Mouse (Mus musculus): ENCODE results near the gene Robo1. TPM values are rescaled to one million over a fixed set of nuclear protein-coding genes. Genes with fewer than 3 reads are reported as not detected.

Robo1 gene
- polyA plus RNA-seq, 1 experiment, result 11.6 TPM

- Histone ChIP-seq H3K36me3 (ENCODE audit: control insufficient read depth, insufficient read depth, low read length, poor library complexity, severe bottlenecking) (no peaks in the 10 kb centered on the region), H3K27ac (ENCODE audit: insufficient read depth, low read length) (no peak overlapping the region), H3K9ac (ENCODE audit: low read depth, poor library complexity, severe bottlenecking) (no peak overlapping the region), H3K9me3 (replicated peaks; ENCODE audit: control insufficient read depth, insufficient read depth, low read length, poor library complexity, severe bottlenecking) (no peaks in the 10 kb centered on the region), H3K4me1 (ENCODE audit: control insufficient read depth, insufficient read depth, low read length) (no peaks in the 10 kb centered on the region), H3K27me3 (ENCODE audit: control insufficient read depth, insufficient read depth, low read length, poor library complexity, severe bottlenecking) (peaks cover under 1% of the 10 kb centered on the region; the same call in 1 of the 2 replicates), H3K4me3 (ENCODE audit: low read depth, low read length) (no peak overlapping the region)
- TF ChIP-seq CTCF (IDR thresholded peaks at IDR 0.05; ENCODE audit: low read depth, low read length) (no peak), POLR2A (IDR thresholded peaks at IDR 0.05; ENCODE audit: insufficient read depth, low read length) (no peak)
Observed at GRCm38 (mm10) chr16:72670240-72671038, 362.3 kb downstream of the Robo1 start.

- Histone ChIP-seq H3K27ac (ENCODE audit: insufficient read depth, low read length) (no peak overlapping the region), H3K9me3 (replicated peaks; ENCODE audit: control insufficient read depth, insufficient read depth, low read length, poor library complexity, severe bottlenecking) (no peaks in the 10 kb centered on the region), H3K27me3 (ENCODE audit: control insufficient read depth, insufficient read depth, low read length, poor library complexity, severe bottlenecking) (no peaks in the 10 kb centered on the region), H3K4me1 (ENCODE audit: control insufficient read depth, insufficient read depth, low read length) (peaks cover 1% of the 10 kb centered on the region), H3K9ac (ENCODE audit: low read depth, poor library complexity, severe bottlenecking) (no peak overlapping the region), H3K36me3 (ENCODE audit: control insufficient read depth, insufficient read depth, low read length, poor library complexity, severe bottlenecking) (no peaks in the 10 kb centered on the region), H3K4me3 (ENCODE audit: low read depth, low read length) (no peak overlapping the region)
- TF ChIP-seq CTCF (IDR thresholded peaks at IDR 0.05; ENCODE audit: low read depth, low read length) (no peak), EP300 (IDR thresholded peaks at IDR 0.05; ENCODE audit: insufficient read depth, low read depth, low read length) (no peak), POLR2A (IDR thresholded peaks at IDR 0.05; ENCODE audit: insufficient read depth, low read length) (no peak)
Observed at GRCm38 (mm10) chr16:72677234-72677633, 369.1 kb downstream of the Robo1 start.

GRCm38 (mm10) chr16:72678450-72678849 is 370.3 kb downstream of the Robo1 start:
- Histone ChIP-seq H3K4me3 (ENCODE audit: low read depth, low read length) (no peak overlapping the region), H3K4me1 (ENCODE audit: control insufficient read depth, insufficient read depth, low read length) (peaks cover 1% of the 10 kb centered on the region), H3K9ac (ENCODE audit: low read depth, poor library complexity, severe bottlenecking) (no peak overlapping the region), H3K27me3 (ENCODE audit: control insufficient read depth, insufficient read depth, low read length, poor library complexity, severe bottlenecking) (no peaks in the 10 kb centered on the region), H3K9me3 (replicated peaks; ENCODE audit: control insufficient read depth, insufficient read depth, low read length, poor library complexity, severe bottlenecking) (no peaks in the 10 kb centered on the region), H3K27ac (ENCODE audit: insufficient read depth, low read length) (no peak overlapping the region), H3K36me3 (ENCODE audit: control insufficient read depth, insufficient read depth, low read length, poor library complexity, severe bottlenecking) (no peaks in the 10 kb centered on the region)
- TF ChIP-seq POLR2A (IDR thresholded peaks at IDR 0.05; ENCODE audit: insufficient read depth, low read length) (no peak), CTCF (IDR thresholded peaks at IDR 0.05; ENCODE audit: low read depth, low read length) (no peak), EP300 (IDR thresholded peaks at IDR 0.05; ENCODE audit: insufficient read depth, low read depth, low read length) (no peak)

GRCm38 (mm10) chr16:72678947-72679558 is 370.9 kb downstream of the Robo1 start:
- Histone ChIP-seq H3K27ac (ENCODE audit: insufficient read depth, low read length) (no peak overlapping the region), H3K27me3 (ENCODE audit: control insufficient read depth, insufficient read depth, low read length, poor library complexity, severe bottlenecking) (no peaks in the 10 kb centered on the region), H3K9ac (ENCODE audit: low read depth, poor library complexity, severe bottlenecking) (no peak overlapping the region), H3K4me1 (ENCODE audit: control insufficient read depth, insufficient read depth, low read length) (peaks cover 1% of the 10 kb centered on the region), H3K4me3 (ENCODE audit: low read depth, low read length) (no peak overlapping the region), H3K9me3 (replicated peaks; ENCODE audit: control insufficient read depth, insufficient read depth, low read length, poor library complexity, severe bottlenecking) (no peaks in the 10 kb centered on the region), H3K36me3 (ENCODE audit: control insufficient read depth, insufficient read depth, low read length, poor library complexity, severe bottlenecking) (no peaks in the 10 kb centered on the region)
- no peak for TF ChIP-seq EP300 (IDR thresholded peaks at IDR 0.05; ENCODE audit: insufficient read depth, low read depth, low read length)
- no peak for TF ChIP-seq POLR2A (IDR thresholded peaks at IDR 0.05; ENCODE audit: insufficient read depth, low read length)
- no peak for TF ChIP-seq CTCF (IDR thresholded peaks at IDR 0.05; ENCODE audit: low read depth, low read length)

GRCm38 (mm10) chr16:72685604-72686479 is 377.7 kb downstream of the Robo1 start:
- Histone ChIP-seq H3K36me3 (ENCODE audit: control insufficient read depth, insufficient read depth, low read length, poor library complexity, severe bottlenecking) (no peaks in the 10 kb centered on the region), H3K9ac (ENCODE audit: low read depth, poor library complexity, severe bottlenecking) (no peak overlapping the region), H3K9me3 (replicated peaks; ENCODE audit: control insufficient read depth, insufficient read depth, low read length, poor library complexity, severe bottlenecking) (no peaks in the 10 kb centered on the region), H3K27me3 (ENCODE audit: control insufficient read depth, insufficient read depth, low read length, poor library complexity, severe bottlenecking) (no peaks in the 10 kb centered on the region), H3K4me3 (ENCODE audit: low read depth, low read length) (no peak overlapping the region), H3K4me1 (ENCODE audit: control insufficient read depth, insufficient read depth, low read length) (no peaks in the 10 kb centered on the region), H3K27ac (ENCODE audit: insufficient read depth, low read length) (no peak overlapping the region)
- TF ChIP-seq EP300 (IDR thresholded peaks at IDR 0.05; ENCODE audit: insufficient read depth, low read depth, low read length) (no peak), CTCF (IDR thresholded peaks at IDR 0.05; ENCODE audit: low read depth, low read length) (no peak), POLR2A (IDR thresholded peaks at IDR 0.05; ENCODE audit: insufficient read depth, low read length) (no peak)
